Mouse (Mus musculus) c-Kit-positive CD71-positive TER-119-negative erythroid progenitor cells, embryonic 14.5 days (primary cell): ENCODE results near the gene Rpl34.
A peak's percentile ranks its signal among the peaks of the same experiment; 100 is the strongest.

Source experiments
- DNase-seq: peaks from one replicate; pipeline ENCODE4 v3.0.0-alpha.2; 2013; ENCODE audit warnings: low read depth

Gene Rpl34

GRCm38 (mm10) chr3:130730189-130730653, at the start of gene Rpl34:
Rpl34 (minus strand) TSS chr3:130730398.
- peak; percentile 85 for DNase-seq

- peak; percentile 13 for DNase-seq
Measured at GRCm38 (mm10) chr3:130768172-130768571, 38.0 kb upstream of the Rpl34 start.

- no peak for DNase-seq
Measured at GRCm38 (mm10) chr3:130764091-130764490, 33.9 kb upstream of the Rpl34 start.

GRCm38 (mm10) chr3:130760711-130761435, 30.7 kb upstream of the Rpl34 start:
- peak; percentile 48 for DNase-seq

- no peak for DNase-seq
Measured at GRCm38 (mm10) chr3:130758157-130758841, 28.1 kb upstream of the Rpl34 start.

- DNase-seq, result no peak
Measured at GRCm38 (mm10) chr3:130757117-130757852, 27.1 kb upstream of the Rpl34 start.

- DNase-seq, result no peak
Measured at GRCm38 (mm10) chr3:130749206-130749605, 19.0 kb upstream of the Rpl34 start.

GRCm38 (mm10) chr3:130746673-130747619, 16.7 kb upstream of the Rpl34 start:
- no peak for DNase-seq

GRCm38 (mm10) chr3:130737652-130738361, 7.6 kb upstream of the Rpl34 start:
- no peak for DNase-seq

GRCm38 (mm10) chr3:130736758-130737157, 6.6 kb upstream of the Rpl34 start:
- DNase-seq, result no peak

- DNase-seq, result peak; percentile 31
Measured at GRCm38 (mm10) chr3:130729472-130730188, 568 bp downstream of the Rpl34 start.

GRCm38 (mm10) chr3:130727676-130728075, 2.5 kb downstream of the Rpl34 start:
- no peak for DNase-seq

GRCm38 (mm10) chr3:130727036-130727435, 3.2 kb downstream of the Rpl34 start:
- DNase-seq, result no peak

GRCm38 (mm10) chr3:130725718-130726117, 4.5 kb downstream of the Rpl34 start:
- no peak for DNase-seq

- no peak for DNase-seq
Measured at GRCm38 (mm10) chr3:130722733-130723478, 7.3 kb downstream of the Rpl34 start.

- no peak for DNase-seq
Measured at GRCm38 (mm10) chr3:130720225-130720624, 10.0 kb downstream of the Rpl34 start.

- DNase-seq, result no peak
Measured at GRCm38 (mm10) chr3:130718871-130719270, 11.3 kb downstream of the Rpl34 start.

- no peak for DNase-seq
Measured at GRCm38 (mm10) chr3:130716555-130716954, 13.6 kb downstream of the Rpl34 start.

GRCm38 (mm10) chr3:130714775-130715568, 15.2 kb downstream of the Rpl34 start:
- peak; percentile 70 for DNase-seq
